Mouse (Mus musculus) adrenal gland, adult 2 months (tissue): ENCODE data around the gene Nr2e1. TPM values are rescaled to one million over a fixed set of nuclear protein-coding genes. Genes with fewer than 3 reads are reported as not detected.
A peak's percentile ranks its signal among the peaks of the same experiment; 100 is the strongest.

Source experiments
- DNase-seq: peaks from one replicate; pipeline ENCODE4 v3.0.0; 2021
- polyA plus RNA-seq: library from polyadenylated mRNA; depleted of rRNA; stranded (reverse); fragments of >200 nt; gene quantifications from 2 replicates; pipeline ENCODE4 v1.2.3, GENCODE M21; 2012; rRNA removed
- total RNA-seq, 2 experiments: library from RNA; stranded (reverse); gene quantifications; 2 replicates each; pipeline ENCODE4 v1.2.3; 2021

Gene Nr2e1
- total and polyA plus RNA-seq, 3 experiments: not detected

DNA sequence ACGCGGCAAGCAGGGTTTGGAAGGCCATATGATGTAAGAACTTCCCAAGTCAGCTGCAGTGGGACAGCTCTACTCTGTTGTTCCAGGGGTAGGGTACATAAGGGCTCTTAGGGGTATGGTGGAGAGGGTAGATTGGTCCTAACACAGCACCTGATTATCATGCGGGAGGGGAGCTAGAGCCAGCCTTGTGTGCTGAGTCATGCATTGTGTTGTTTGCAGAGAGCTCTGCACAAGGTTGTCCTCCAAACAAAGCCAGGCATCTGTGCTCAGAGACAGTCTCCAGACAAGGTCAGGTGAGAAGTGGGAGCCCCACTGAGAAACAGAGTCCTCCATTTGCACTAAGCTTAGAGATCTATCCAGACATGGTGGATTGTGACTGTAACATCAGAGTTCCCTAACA is 36.9 kb downstream of the Nr2e1 start:
- DNase-seq: peak; percentile 14

DNA sequence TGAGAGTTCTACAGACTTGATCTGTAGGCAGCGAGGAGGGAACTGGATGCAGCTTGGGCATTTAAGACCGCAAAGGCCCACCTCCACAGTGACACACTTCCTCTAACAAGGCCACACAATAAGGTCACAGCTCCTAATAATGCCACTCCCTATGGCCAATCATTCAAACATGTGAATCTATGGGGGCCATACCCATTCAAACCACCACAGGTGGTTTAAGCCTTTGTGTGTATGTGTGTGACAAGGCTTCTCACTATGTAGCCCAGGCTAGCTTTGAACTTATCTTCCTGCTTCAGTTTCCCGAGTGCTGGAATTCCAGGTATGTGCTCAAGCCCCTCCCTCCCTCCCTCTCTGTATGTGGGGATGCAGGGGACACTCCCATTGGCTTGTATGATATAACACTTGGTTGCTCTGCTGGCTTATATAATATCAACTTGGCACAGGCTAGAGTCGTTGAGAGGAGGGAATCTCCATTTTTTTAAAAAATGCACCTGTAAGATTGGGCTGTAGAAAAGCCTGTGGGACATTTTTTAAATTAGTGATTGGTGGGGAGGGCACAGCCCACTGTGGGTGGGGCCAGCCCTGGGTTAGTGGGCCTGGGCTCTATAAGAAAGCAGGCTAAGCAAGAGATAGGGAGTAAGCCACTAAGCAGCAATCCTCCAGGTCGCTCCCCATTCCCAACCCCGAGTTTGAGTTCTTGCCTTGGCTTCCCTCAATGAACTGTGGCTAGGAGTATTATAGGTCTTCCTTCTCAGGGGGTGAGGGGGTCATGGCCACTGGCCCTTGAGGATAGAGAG is 37.5 kb downstream of the Nr2e1 start:
- DNase-seq: no peak

DNA sequence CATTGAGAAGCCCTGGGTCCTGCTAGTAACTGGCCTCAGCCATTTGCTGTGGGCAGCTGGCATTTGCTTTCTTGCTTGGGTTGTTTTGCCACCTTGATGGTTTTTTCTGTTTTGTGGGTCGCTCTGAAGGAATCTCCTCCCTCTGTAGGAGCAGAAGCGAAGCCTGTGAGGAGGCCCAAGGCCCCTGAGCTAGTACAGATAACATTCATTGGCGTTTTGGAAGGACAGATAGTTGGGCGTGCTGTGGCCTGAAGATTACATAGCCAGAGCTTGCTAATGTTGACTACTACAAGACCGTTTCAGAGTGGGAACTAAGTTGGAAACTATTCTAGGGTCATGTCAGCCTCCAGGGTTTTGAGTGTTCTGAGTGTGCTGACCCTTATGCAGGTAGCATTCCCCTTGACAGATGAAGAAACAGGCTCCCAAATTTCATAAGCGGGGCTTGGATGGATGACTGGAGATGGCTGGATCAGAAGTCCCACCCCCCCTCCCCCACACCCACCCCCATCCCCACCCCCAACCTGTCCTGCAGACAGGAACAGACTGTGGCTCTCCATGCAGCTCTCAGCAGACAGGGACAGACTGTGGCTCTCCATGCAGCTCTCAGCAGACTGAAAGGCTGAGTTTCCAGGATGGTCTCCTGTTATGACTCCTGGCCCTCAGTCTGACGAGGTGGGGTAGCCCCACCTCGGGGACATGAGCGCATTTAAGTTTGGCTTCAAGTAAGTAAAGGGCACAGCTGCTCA is 45.7 kb downstream of the Nr2e1 start:
- DNase-seq: no peak

DNA sequence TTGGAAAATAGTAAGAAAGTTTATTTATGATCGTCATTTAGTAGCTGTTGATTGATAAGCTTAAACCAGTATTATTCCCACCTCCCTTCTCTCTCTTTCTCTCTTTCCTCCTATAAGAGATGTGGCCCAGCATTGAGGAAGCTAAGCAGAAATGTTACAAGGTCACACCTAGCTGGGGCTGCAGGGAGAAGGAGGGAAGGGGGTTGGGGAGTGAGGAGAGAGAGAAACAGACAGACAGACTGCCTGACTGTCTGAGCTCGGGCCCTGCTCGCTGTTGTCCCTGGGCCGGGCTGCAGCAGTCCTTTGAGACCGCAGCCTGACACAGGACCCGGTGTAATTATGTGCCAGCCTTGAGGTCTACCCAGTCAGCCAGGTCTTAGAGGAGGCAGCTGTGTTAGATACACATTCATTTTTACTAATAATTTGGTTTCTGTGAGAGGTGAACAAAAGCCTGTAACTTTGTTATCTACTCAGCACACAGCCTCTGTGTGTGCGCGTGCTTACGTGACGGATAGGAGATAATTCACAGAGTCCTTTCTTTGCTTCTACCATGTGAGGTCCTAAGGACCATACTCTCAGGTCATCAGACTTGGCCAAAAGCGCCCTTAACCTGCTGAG is 49.5 kb downstream of the Nr2e1 start:
- no peak for DNase-seq

DNA sequence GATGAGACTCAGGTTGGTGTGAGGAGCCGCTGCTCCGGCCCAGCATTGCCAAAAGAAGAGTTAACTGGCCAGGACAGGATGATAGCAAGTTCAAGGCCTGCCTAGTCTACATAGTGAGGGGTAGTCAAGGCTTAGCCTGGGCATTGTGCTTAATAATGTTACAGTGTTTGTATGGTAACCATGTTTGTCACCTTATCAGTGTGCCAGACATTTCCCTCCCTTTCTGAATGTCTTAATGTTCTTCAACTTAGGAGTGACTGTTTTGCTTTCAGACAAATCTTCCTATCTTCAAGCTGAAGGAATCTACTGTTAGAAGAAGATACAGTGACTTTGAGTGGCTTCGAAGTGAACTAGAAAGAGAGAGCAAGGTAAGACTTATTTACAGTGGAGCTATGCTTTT is 57.8 kb downstream of the Nr2e1 start:
- DNase-seq: no peak

DNA sequence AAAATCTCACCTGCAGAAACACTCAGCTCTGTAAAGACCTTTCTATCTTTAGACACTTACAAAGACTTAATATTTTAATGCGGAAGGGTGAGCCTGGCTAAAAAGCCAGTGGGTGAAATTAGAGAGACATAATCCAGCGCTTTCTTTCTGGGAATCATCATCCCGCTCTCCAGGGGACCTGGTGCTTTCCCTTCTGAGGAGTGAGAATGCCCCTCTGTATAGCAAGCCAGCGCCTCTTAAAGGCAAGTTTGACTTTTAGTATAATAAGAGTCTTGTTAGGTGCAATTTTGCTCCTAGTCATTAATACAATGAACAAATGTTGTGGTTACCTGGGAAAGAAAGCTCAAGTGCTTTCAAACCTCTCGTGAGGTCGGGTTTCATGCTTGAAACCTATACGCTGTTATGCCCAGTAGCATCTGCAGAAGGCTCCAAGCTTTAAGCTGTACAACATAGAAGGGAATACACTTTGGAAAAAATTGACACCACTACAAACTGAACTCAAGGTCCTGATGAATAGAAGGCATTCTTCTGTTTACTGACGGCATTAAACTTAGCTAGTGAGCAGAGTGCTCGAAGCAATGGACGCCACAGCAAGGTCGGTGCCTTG is 59.8 kb downstream of the Nr2e1 start:
- DNase-seq: no peak

DNA sequence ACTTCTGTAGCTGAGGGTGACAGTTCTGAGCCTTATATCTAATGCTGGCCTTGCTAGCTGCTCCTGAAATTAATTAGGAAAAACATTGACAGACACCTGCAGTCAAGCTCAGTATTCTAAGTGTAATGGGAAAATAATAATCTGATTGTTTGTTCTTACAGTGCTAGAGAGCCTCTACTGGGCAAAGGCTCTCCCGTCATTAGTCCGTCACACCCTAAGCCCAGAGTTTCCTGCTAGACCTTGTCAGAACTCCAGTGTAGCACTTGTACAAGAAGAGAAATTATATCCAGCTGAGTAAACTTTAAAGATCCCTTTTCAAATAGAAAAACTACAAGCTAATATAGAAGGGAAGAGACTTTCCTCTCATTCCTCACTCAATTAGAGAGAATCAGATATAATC is 60.5 kb downstream of the Nr2e1 start:
- DNase-seq: no peak

DNA sequence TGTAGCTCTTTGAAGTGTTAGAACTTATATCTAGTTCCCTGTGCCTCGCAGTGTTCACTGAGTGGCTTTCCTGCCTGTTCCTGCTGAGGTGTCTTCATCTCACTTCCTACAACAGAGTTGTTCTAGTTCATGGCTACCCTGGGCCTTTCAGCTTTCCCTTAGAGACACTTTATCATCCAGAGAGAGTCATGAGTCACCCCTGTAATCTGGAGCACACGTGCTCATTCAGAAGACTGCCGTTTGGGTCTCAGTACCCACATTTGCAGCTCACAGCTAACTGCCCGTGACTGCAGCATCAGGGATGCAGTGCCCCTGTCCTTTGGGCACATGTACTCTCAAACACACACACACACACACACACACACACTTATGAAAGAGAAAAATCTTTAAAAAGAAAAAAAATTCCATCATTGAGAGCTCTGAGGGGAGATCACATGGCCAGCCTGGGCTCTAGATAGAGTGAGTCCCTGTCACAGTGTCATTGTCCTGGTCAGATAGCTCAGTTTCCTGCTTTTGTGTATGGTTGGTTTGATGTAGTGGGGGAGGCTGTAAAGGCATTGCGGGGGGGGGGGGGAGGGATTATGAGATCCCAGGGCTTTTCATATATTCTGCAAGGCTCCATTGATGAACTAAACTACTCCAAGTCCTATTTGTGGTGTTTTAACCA is 62.0 kb downstream of the Nr2e1 start:
- DNase-seq: peak; percentile 21

DNA sequence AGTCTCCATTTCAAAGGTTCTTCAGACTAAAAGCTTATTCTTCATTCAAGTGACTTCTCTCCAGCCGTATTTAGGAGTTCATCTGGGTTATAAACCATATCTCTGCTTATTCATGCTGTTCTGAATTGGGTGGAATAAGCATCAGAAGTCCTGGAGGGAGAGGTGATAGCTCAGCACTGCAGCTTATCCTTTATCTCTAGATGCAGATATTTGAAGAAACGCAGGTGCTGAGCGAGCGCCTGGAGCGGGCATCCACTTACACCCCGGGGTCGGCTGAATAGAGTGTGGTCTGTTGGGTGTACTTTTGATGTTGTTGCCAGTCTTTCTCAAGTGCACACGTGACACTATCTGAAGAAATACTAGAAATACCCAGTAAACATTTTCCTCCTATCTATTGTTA is 65.1 kb downstream of the Nr2e1 start:
- no peak for DNase-seq

DNA sequence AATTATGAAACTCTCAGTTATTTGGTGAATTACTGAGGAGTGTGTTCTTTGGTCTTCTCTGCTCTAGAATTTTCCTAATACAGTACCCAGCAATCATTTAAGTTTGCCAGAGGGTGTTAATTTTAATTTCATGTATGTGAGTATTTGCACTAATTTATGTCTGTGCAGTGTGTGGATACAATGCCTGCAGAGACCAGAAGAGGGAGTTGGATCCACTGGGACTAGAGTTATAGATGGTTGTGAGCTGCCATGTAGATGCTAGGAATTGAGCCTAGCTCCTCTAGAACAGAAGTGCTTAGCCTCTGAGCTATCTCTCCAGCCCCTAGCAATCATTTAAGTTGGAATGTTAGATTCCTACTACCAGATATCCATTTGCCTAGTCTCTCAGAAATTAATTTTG is 69.3 kb downstream of the Nr2e1 start:
- DNase-seq: no peak

Other genes with a start within 250 kb of the Nr2e1 start
- 10 to 100 TPM; 20.8 to 23.6 TPM for gene Afg1l, start 105.1 kb downstream of the Nr2e1 start, total RNA-seq
- 9.3 and 9.5 TPM in 2 replicates for gene Afg1l, start 105.1 kb downstream of the Nr2e1 start, polyA plus RNA-seq
- gene Snx3, start 81.6 kb downstream of the Nr2e1 start, total RNA-seq: 100 to 1,000 TPM; 243 to 299 TPM
- 138 and 180 TPM in 2 replicates for gene Snx3, start 81.6 kb downstream of the Nr2e1 start, polyA plus RNA-seq
- gene Ostm1, start 190 bp upstream of the Nr2e1 start, total RNA-seq: 10 to 100 TPM; 22.9 to 34.0 TPM
- 29.7 and 33.0 TPM in 2 replicates for gene Ostm1, start 190 bp upstream of the Nr2e1 start, polyA plus RNA-seq
- gene Sec63, start 177.9 kb upstream of the Nr2e1 start, total RNA-seq: 10 to 100 TPM; 65.6 to 81.1 TPM
- gene Sec63, start 177.9 kb upstream of the Nr2e1 start, polyA plus RNA-seq: 7.0 and 7.1 TPM in 2 replicates